Comparison of ENCODE assay signal across 22 mouse cellular contexts in the genomic region with DNA sequence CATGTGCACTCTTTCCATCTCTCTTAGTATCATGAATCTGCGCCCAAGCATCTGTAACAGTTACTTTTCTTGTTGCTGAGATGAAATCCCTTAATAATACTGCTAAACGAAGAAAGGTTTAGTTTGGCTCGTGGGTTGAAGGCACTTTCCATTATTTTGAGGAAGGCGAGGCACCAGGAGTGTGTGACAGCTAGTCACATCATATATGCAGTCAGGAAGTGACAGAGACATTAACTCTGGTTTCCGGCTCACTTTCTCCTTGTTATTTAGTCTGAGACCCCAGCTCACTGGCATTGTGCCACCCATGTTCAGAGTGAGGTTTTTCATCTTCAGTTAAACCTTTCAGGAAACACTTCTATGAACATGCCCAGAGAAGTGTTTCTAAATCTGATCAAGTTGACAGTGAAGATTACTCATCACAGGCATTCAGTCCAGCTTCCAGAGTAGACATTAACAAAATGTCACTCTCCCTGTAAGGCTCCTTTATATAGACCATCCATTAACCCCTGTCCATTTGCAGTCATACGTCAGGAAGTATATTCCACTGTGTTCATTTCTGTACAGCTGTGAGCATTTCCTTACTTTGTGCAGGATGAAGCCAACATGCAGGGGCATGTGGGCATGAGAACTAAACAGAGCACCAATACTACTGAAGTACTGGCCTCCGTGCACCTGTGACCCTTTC.
"Had no signal": no experiment of that assay in that cellular context is flagged by ENCODE, and none has a peak within 500 bp of the region (broad histone marks: within the 10 kb centered on the region; RNA-seq: fewer than 3 reads in every experiment).

No protein-coding gene starts in this region.

- H3K4me3 ChIP-seq: layer of hippocampus, adult 2 months; limb, embryonic 10.5 days; limb, embryonic 13.5 days; liver, embryonic 12.5 days; liver, embryonic 15.5 days; megakaryocyte, embryonic 14.5 days; midbrain, embryonic 10.5 days; midbrain, embryonic 13.5 days; myocyte; neural tube, embryonic 13.5 days had no signal

- H3K27ac ChIP-seq: kidney, postnatal 0 days; layer of hippocampus, adult 2 months; limb, embryonic 10.5 days; limb, embryonic 13.5 days; liver, embryonic 12.5 days; liver, embryonic 15.5 days; midbrain, embryonic 10.5 days; midbrain, embryonic 13.5 days; neural tube, embryonic 13.5 days had no signal

- ATAC-seq: intestine, postnatal 0 days; liver, embryonic 12.5 days; midbrain, embryonic 13.5 days; midbrain, embryonic 16.5 days had no signal

- H3K9me3 ChIP-seq: limb, embryonic 10.5 days; limb, embryonic 13.5 days; liver, embryonic 12.5 days; liver, embryonic 15.5 days; megakaryocyte, embryonic 14.5 days; midbrain, embryonic 10.5 days; midbrain, embryonic 13.5 days; neural tube, embryonic 13.5 days had no signal

- DNase-seq: kidney, adult 2 months; kidney, postnatal 25 days; layer of hippocampus, adult 9-11 months; liver; lung, adult 2 months; lung, postnatal 14 days; retina, postnatal 1 day; thymus, adult 18-20 months; thymus, postnatal 36 days had no signal

- H3K9ac ChIP-seq: limb, embryonic 13.5 days; liver, embryonic 12.5 days; liver, embryonic 15.5 days; midbrain, embryonic 13.5 days; neural tube, embryonic 13.5 days had no signal

- H3K36me3 ChIP-seq: limb, embryonic 10.5 days; limb, embryonic 13.5 days; liver, embryonic 12.5 days; liver, embryonic 15.5 days; midbrain, embryonic 10.5 days; midbrain, embryonic 13.5 days; neural tube, embryonic 13.5 days had no signal

- H3K4me2 ChIP-seq: limb, embryonic 13.5 days; liver, embryonic 12.5 days; liver, embryonic 15.5 days; midbrain, embryonic 13.5 days; neural tube, embryonic 13.5 days had no signal

- H3K4me1 ChIP-seq: limb, embryonic 10.5 days; limb, embryonic 13.5 days; liver, embryonic 12.5 days; liver, embryonic 15.5 days; megakaryocyte, embryonic 14.5 days; midbrain, embryonic 13.5 days; neural tube, embryonic 13.5 days had no signal

- H3K27me3 ChIP-seq: limb, embryonic 13.5 days; liver, embryonic 12.5 days; liver, embryonic 15.5 days; megakaryocyte, embryonic 14.5 days; midbrain, embryonic 13.5 days; neural tube, embryonic 13.5 days had no signal
